Mouse (Mus musculus): ENCODE measurements around the gene Hamp2.

Gene Hamp2

DNA sequence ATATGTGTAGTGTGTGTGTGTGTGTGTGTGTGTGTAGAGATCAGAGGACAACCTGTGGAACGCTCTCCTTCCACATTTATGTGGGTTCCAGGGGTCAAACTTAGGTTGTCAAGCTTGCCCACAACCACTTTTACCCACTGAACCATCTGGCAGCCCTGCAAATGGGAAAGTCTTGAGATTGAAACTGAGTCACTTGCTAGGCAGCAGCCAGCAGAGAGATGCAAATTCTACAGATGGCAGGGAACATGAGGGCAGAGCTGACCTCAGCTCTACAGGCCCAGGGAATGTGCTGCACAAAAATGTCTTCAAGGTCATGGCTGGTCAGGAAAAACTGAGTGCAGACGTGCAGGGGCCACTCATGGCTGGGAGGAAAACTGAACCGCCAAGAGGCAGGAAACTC is 43.1 kb downstream of the Hamp2 start:
- ChIA-PET CTCF (interaction anchor here in 2 of 4 experiments (1.5 to 4.2 kb wide), 3 partner anchors 8 to 76 kb away, joined by 3 to 18 read pairs (median 4); no protein-coding TSS in a partner anchor), POLR2A (no interaction called here)

- ChIA-PET CTCF (interaction anchor here in 1 of 4 experiments (1.1 kb wide), 1 partner anchor 21 kb away, joined by 4 read pairs; no protein-coding TSS in a partner anchor), POLR2A (no interaction called here)
These were observed 44.3 kb downstream of the Hamp2 start, which contains the start of gene Cd22 for GRCm38 (mm10) chr7:30880176-30880575. Gene Cd22 (minus strand): TSS chr7:30880342.

GRCm38 (mm10) chr7:30878950-30879349 is 45.5 kb downstream of the Hamp2 start:
- ChIA-PET POLR2A (interaction anchor here in 1 of 4 experiments (0.7 to 1.2 kb wide), 4 partner anchors 13 to 68 kb away, joined by 3 to 4 read pairs (median 4); no protein-coding TSS in a partner anchor), CTCF (interaction anchor here in 2 of 4 experiments (0.6 to 1.1 kb wide), 3 partner anchors 20 to 219 kb away, joined by 3 to 4 read pairs (median 3); no protein-coding TSS in a partner anchor)

DNA sequence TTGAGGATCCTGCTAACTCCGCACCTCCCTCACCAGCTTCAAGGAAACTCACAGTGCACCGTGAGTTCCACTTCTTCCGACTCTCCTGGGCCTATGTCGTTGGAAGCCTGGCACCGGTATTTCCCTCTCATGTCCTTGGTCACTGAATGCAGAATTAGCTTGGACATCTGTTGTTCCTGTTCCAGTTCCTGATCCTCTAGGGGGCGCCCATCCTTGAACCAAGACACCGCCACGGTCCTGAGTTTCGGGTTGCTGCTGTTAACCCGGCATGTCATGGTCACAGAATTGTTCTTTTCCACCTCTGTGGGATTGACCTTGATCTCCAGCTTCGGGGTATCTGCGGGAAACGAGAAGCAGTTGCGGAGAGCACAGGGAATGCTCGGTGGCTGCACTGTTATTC is 51.4 kb downstream of the Hamp2 start:
- ChIA-PET POLR2A (interaction anchor here (0.5 to 2.7 kb wide), 20 partner anchors 10 to 194 kb away, joined by 3 to 16 read pairs (median 4); partner anchors contain the start of genes Ffar1 (in 2 of the 4), Usf2 (in 2 of the 4) and Ffar3 (in 1 of the 4)), CTCF (interaction anchor here (0.6 to 3.0 kb wide), 53 partner anchors 9 to 1856 kb away, joined by 3 to 39 read pairs (median 4); partner anchors contain the start of genes Ffar1 (in 3 of the 4), Fam187b (in 2 of the 4), Lsr (in 2 of the 4) and Ffar2 (in 1 of the 4))
